Mouse (Mus musculus) heart, embryonic 13.5 days (tissue): ENCODE results near the gene Pank4. TPM values are rescaled to one million over a fixed set of nuclear protein-coding genes. Genes with fewer than 3 reads are reported as not detected.

Source experiments
- ATAC-seq: fragments of 200-750 bp; cut with Nextera tagmentation; 2 replicates; pipeline ENCODE4 v1.8.0; 2017; ENCODE audit warnings: moderate TSS enrichment; ENCODE audit not compliant: insufficient number of reproducible peaks, low FRiP score, low TSS enrichment; ENCODE audit errors: extremely low read depth
- H3K27ac ChIP-seq: fragments of 300-500 bp; sonication (generic); replicated peaks from 2 replicates; pipeline ENCODE4 v1.5.1; 2015; ENCODE audit warnings: moderate library complexity, mild to moderate bottlenecking, inconsistent platforms
- H3K27me3 ChIP-seq: fragments of 300-500 bp; sonication (generic); replicated peaks from 2 replicates; pipeline ENCODE4 v1.6.1; 2015; ENCODE audit warnings: mild to moderate bottlenecking, inconsistent platforms
- H3K36me3 ChIP-seq: fragments of 300-500 bp; sonication (generic); 2 replicates; pipeline ENCODE4 v1.6.1; 2015; ENCODE audit warnings: mild to moderate bottlenecking, inconsistent platforms
- H3K4me1 ChIP-seq: fragments of 300-500 bp; sonication (generic); 2 replicates; pipeline ENCODE4 v1.6.1; 2015; ENCODE audit warnings: inconsistent platforms
- H3K4me2 ChIP-seq: fragments of 300-500 bp; sonication (generic); 2 replicates; pipeline ENCODE4 v1.6.1; 2015; ENCODE audit warnings: inconsistent platforms, mild to moderate bottlenecking, moderate library complexity
- H3K4me3 ChIP-seq: fragments of 300-500 bp; sonication (generic); 2 replicates; pipeline ENCODE4 v1.5.1; 2015; ENCODE audit warnings: moderate library complexity, mild to moderate bottlenecking, inconsistent platforms
- H3K9ac ChIP-seq: fragments of 300-500 bp; sonication (generic); 2 replicates; pipeline ENCODE4 v1.6.1; 2015; ENCODE audit warnings: inconsistent platforms, mild to moderate bottlenecking, moderate library complexity
- H3K9me3 ChIP-seq: fragments of 300-500 bp; sonication (generic); 2 replicates; pipeline ENCODE4 v1.6.1; 2016; ENCODE audit warnings: inconsistent platforms
- WGBS: fragments of 180-500 bp; shearing (Covaris S2); methylation state at CpG from one replicate; pipeline ENCODE4 v1.1.7; 2015; ENCODE audit warnings: mixed read lengths; 5-methylcytosine and 5-hydroxymethylcytosine counted together
- polyA plus RNA-seq: library from polyadenylated mRNA; unstranded; fragments of >200 nt; fragmentation: Nextera tagmentation; extraction: Ambion mirVana; gene quantifications from 2 replicates; pipeline ENCODE4 v1.2.1, GENCODE M21; 2015

Gene Pank4
- polyA plus RNA-seq, 1 experiment from 2014 or later, result 40.6 TPM

- Histone ChIP-seq H3K36me3 (peaks cover 54% of the 10 kb centered on the region), H3K4me3 (no peak overlapping the region), H3K4me1 (peaks cover 15% of the 10 kb centered on the region), H3K4me2 (no peak overlapping the region), H3K9ac (no peak overlapping the region), H3K27ac (no peak overlapping the region), H3K27me3 (peaks cover 25% of the 10 kb centered on the region), H3K9me3 (no peaks in the 10 kb centered on the region)
- 84% methylated on average over 6 of the region's 6 CpGs for WGBS
- no peak for ATAC-seq
These were observed 17.2 kb downstream of the Pank4 start for GRCm38 (mm10) chr4:154981076-154981475.

- peaks cover 19% of the 10 kb centered on the region for H3K4me1 ChIP-seq
- H3K4me3 ChIP-seq, result no peak overlapping the region
- H3K27me3 ChIP-seq, result peaks cover 28% of the 10 kb centered on the region
- H3K4me2 ChIP-seq, result no peak overlapping the region
- H3K36me3 ChIP-seq, result peaks cover 50% of the 10 kb centered on the region
- no peak for ATAC-seq
- 28% methylated on average over 7 of the region's 7 CpGs for WGBS
- H3K9me3 ChIP-seq, result no peaks in the 10 kb centered on the region
- H3K27ac ChIP-seq, result no peak overlapping the region
- H3K9ac ChIP-seq, result no peak overlapping the region
These were observed 17.6 kb downstream of the Pank4 start for GRCm38 (mm10) chr4:154981530-154981929.

GRCm38 (mm10) chr4:154982247-154983120, 18.6 kb downstream of the Pank4 start:
- Histone ChIP-seq H3K4me1 (peaks cover 19% of the 10 kb centered on the region), H3K27ac (no peak overlapping the region), H3K4me3 (no peak overlapping the region), H3K4me2 (no peak overlapping the region), H3K27me3 (peaks cover 38% of the 10 kb centered on the region), H3K9ac (no peak overlapping the region), H3K9me3 (no peaks in the 10 kb centered on the region), H3K36me3 (peaks cover 40% of the 10 kb centered on the region)
- WGBS, result 70% methylated on average over 19 of the region's 19 CpGs
- ATAC-seq, result no peak

- Histone ChIP-seq H3K4me1 (peaks cover 19% of the 10 kb centered on the region), H3K27ac (no peak overlapping the region), H3K36me3 (peaks cover 27% of the 10 kb centered on the region), H3K9me3 (no peaks in the 10 kb centered on the region), H3K4me2 (no peak overlapping the region), H3K27me3 (peaks cover 48% of the 10 kb centered on the region), H3K4me3 (no peak overlapping the region), H3K9ac (peak overlapping the region; percentile 1; the same call in 1 of the 2 replicates)
- no peak for ATAC-seq
- WGBS, result 18% methylated on average over 24 of the region's 24 CpGs
These were observed 19.8 kb downstream of the Pank4 start for GRCm38 (mm10) chr4:154983767-154984166.

- ATAC-seq, result no peak
- H3K4me3 ChIP-seq, result no peak overlapping the region
- no peaks in the 10 kb centered on the region for H3K9me3 ChIP-seq
- peaks cover 49% of the 10 kb centered on the region for H3K27me3 ChIP-seq
- 73% methylated on average over 5 of the region's 5 CpGs for WGBS
- H3K27ac ChIP-seq, result no peak overlapping the region
- H3K4me2 ChIP-seq, result no peak overlapping the region
- 0 out of 2 replicates have a peak overlapping the region, but pooled peaks have one; percentile 77 for H3K9ac ChIP-seq
- peaks cover 12% of the 10 kb centered on the region for H3K36me3 ChIP-seq
- H3K4me1 ChIP-seq, result peaks cover 19% of the 10 kb centered on the region
These were observed 21.3 kb downstream of the Pank4 start for GRCm38 (mm10) chr4:154985151-154985777.

- Histone ChIP-seq H3K27me3 (peaks cover 55% of the 10 kb centered on the region), H3K9me3 (no peaks in the 10 kb centered on the region), H3K4me1 (peaks cover 19% of the 10 kb centered on the region), H3K36me3 (peaks cover 4% of the 10 kb centered on the region), H3K4me2 (peak overlapping the region; percentile 59), H3K4me3 (peak overlapping the region; percentile 20), H3K9ac (peak overlapping the region; percentile 77), H3K27ac (no peak overlapping the region)
- WGBS, result 12% methylated on average over 17 of the region's 17 CpGs
- no peak for ATAC-seq
These were observed 22.2 kb downstream of the Pank4 start for GRCm38 (mm10) chr4:154986096-154986495.

- no peak overlapping the region for H3K27ac ChIP-seq
- H3K4me3 ChIP-seq, result no peak overlapping the region
- H3K9ac ChIP-seq, result no peak overlapping the region
- peaks cover 17% of the 10 kb centered on the region for H3K4me1 ChIP-seq
- peaks cover 59% of the 10 kb centered on the region for H3K27me3 ChIP-seq
- H3K9me3 ChIP-seq, result no peaks in the 10 kb centered on the region
- no peak for ATAC-seq
- WGBS, result 74% methylated on average over 15 of the region's 15 CpGs
- H3K4me2 ChIP-seq, result no peak overlapping the region
- no peaks in the 10 kb centered on the region for H3K36me3 ChIP-seq
These were observed 22.8 kb downstream of the Pank4 start for GRCm38 (mm10) chr4:154986750-154987149.

- Histone ChIP-seq H3K27ac (no peak overlapping the region), H3K9ac (no peak overlapping the region), H3K9me3 (no peaks in the 10 kb centered on the region), H3K27me3 (peaks cover 25% of the 10 kb centered on the region), H3K4me3 (no peak overlapping the region), H3K4me2 (no peak overlapping the region), H3K36me3 (no peaks in the 10 kb centered on the region), H3K4me1 (no peaks in the 10 kb centered on the region)
- ATAC-seq, result no peak
- WGBS, result 33% methylated on average over 4 of the region's 4 CpGs
These were observed 31.0 kb downstream of the Pank4 start for GRCm38 (mm10) chr4:154994876-154995275.

GRCm38 (mm10) chr4:154996572-154997154, 32.7 kb downstream of the Pank4 start:
- no peak for ATAC-seq
- Histone ChIP-seq H3K27me3 (peaks cover 25% of the 10 kb centered on the region), H3K27ac (no peak overlapping the region), H3K4me1 (0 out of 2 replicates have a peak, but pooled peaks cover 4% of the 10 kb centered on the region), H3K9ac (no peak overlapping the region), H3K4me2 (no peak overlapping the region), H3K9me3 (no peaks in the 10 kb centered on the region), H3K36me3 (no peaks in the 10 kb centered on the region), H3K4me3 (no peak overlapping the region)
- 41% methylated on average over 8 of the region's 8 CpGs for WGBS

- H3K36me3 ChIP-seq, result no peaks in the 10 kb centered on the region
- no peaks in the 10 kb centered on the region for H3K9me3 ChIP-seq
- WGBS, result 79% methylated on average over 5 of the region's 5 CpGs
- no peak overlapping the region for H3K4me3 ChIP-seq
- H3K27me3 ChIP-seq, result peaks cover 15% of the 10 kb centered on the region
- no peak for ATAC-seq
- H3K4me1 ChIP-seq, result 0 out of 2 replicates have a peak, but pooled peaks cover 4% of the 10 kb centered on the region
- no peak overlapping the region for H3K27ac ChIP-seq
- H3K4me2 ChIP-seq, result no peak overlapping the region
- H3K9ac ChIP-seq, result no peak overlapping the region
These were observed 35.5 kb downstream of the Pank4 start for GRCm38 (mm10) chr4:154999379-154999778.

- no peaks in the 10 kb centered on the region for H3K36me3 ChIP-seq
- H3K9me3 ChIP-seq, result no peaks in the 10 kb centered on the region
- H3K4me1 ChIP-seq, result 0 out of 2 replicates have a peak, but pooled peaks cover 1% of the 10 kb centered on the region
- no peak overlapping the region for H3K27ac ChIP-seq
- 80% methylated on average over 3 of the region's 3 CpGs for WGBS
- H3K4me3 ChIP-seq, result no peak overlapping the region
- H3K9ac ChIP-seq, result no peak overlapping the region
- ATAC-seq, result no peak
- H3K4me2 ChIP-seq, result no peak overlapping the region
- H3K27me3 ChIP-seq, result peaks cover 39% of the 10 kb centered on the region
These were observed 41.4 kb downstream of the Pank4 start for GRCm38 (mm10) chr4:155005278-155005677.
